Mouse (Mus musculus) embryonic fibroblast, embryonic 13.5 days (primary cell): ENCODE data around the gene Wwox.

Source experiments
- CTCF ChIP-seq: IDR thresholded peaks from 2 replicates; pipeline ENCODE4 v1.5.1; 2011; ENCODE audit warnings: mild to moderate bottlenecking, control low read depth, low read length, moderate library complexity, borderline replicate concordance; ENCODE audit not compliant: insufficient read depth
- POLR2A ChIP-seq: IDR thresholded peaks from 2 replicates; pipeline ENCODE4 v1.6.1; 2011; ENCODE audit warnings: low read depth, mild to moderate bottlenecking, control low read depth, low read length, moderate library complexity

DNA sequence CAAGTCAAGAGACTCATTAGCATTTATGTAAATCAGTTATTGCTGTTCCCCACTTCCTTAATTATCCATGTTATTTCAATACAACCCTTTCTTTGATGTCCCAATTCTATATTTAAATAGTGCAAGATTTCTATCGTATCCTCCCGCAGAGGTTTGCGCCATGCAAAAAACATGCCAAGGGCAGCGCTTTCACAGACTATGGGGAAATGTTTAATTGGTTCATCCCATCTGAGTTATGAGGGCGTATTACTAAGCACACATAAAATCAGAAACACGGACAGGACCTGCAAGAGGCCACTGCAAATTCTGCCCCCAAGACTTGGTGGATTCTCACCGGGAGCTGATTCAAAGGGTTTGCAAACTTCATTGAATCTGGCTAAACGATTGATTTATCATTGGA is 468.6 kb downstream of the Wwox start:
- TF ChIP-seq CTCF, result no peak
- TF ChIP-seq POLR2A, result no peak
